Mouse (Mus musculus): ENCODE measurements around the gene Serpina3n.

GRCm38 (mm10) chr12:104433951-104434735, 27.6 kb downstream of the Serpina3n start:
- TF ChIP-seq CTCF (IDR thresholded peaks at IDR 0.05; ENCODE audit: low read depth, low read length) = no peak
- no peak for TF ChIP-seq POLR2A (IDR thresholded peaks at IDR 0.05; ENCODE audit: extremely low read depth, insufficient read depth, low read length)

Measured in liver, adult 2 months (tissue).